Mouse (Mus musculus) midbrain, embryonic 15.5 days (tissue): ENCODE results near the gene Ly6g6f. TPM values are rescaled to one million over a fixed set of nuclear protein-coding genes. Genes with fewer than 3 reads are reported as not detected.

ENCODE experiments used
- polyA plus RNA-seq: library from polyadenylated mRNA; unstranded; fragments of >200 nt; fragmentation: Nextera tagmentation; extraction: Ambion mirVana; gene quantifications from 2 replicates; pipeline ENCODE4 v1.2.1, GENCODE M21; 2015

Ly6g6f gene
- polyA plus RNA-seq, 1 experiment from 2014 or later, result not detected

Other genes starting within 250 kb of the Ly6g6f start
- gene Stk19, start 248.7 kb downstream of the Ly6g6f start, polyA plus RNA-seq, result 41.2 and 50.4 TPM in 2 replicates
- 75.0 and 79.1 TPM in 2 replicates for gene Dxo, start 248.6 kb downstream of the Ly6g6f start, polyA plus RNA-seq
- 67.4 and 73.8 TPM in 2 replicates for gene Skiv2l, start 235.4 kb downstream of the Ly6g6f start, polyA plus RNA-seq
- gene Nelfe, start 235.2 kb downstream of the Ly6g6f start, polyA plus RNA-seq, result 76.3 and 82.3 TPM in 2 replicates
- 2.6 and 3.3 TPM in 2 replicates for gene Cfb, start 223.1 kb downstream of the Ly6g6f start, polyA plus RNA-seq
- gene Zbtb12, start 206.1 kb downstream of the Ly6g6f start, polyA plus RNA-seq, result 17.4 and 17.5 TPM in 2 replicates
- gene Gm20547, start 203.6 kb downstream of the Ly6g6f start, polyA plus RNA-seq, result 0.18 TPM in 1 of 2 replicates, not detected in the other
- gene C2, start 187.3 kb downstream of the Ly6g6f start, polyA plus RNA-seq, result 2.1 and 3.1 TPM in 2 replicates
- gene Ehmt2, start 187.1 kb downstream of the Ly6g6f start, polyA plus RNA-seq, result 113 and 119 TPM in 2 replicates
- gene Slc44a4, start 171.1 kb downstream of the Ly6g6f start, polyA plus RNA-seq, result not detected in 2 replicates
- gene Neu1, start 154.4 kb downstream of the Ly6g6f start, polyA plus RNA-seq, result 36.1 and 41.1 TPM in 2 replicates
- gene Hspa1b, start 126.4 kb downstream of the Ly6g6f start, polyA plus RNA-seq, result 0.24 and 0.31 TPM in 2 replicates
- not detected in 2 replicates for gene Gm20481, start 115.7 kb downstream of the Ly6g6f start, polyA plus RNA-seq
- 12.7 and 13.3 TPM in 2 replicates for gene Hspa1a, start 113.5 kb downstream of the Ly6g6f start, polyA plus RNA-seq
- 1.2 and 1.5 TPM in 2 replicates for gene Hspa1l, start 112.9 kb downstream of the Ly6g6f start, polyA plus RNA-seq
- gene Lsm2, start 103.7 kb downstream of the Ly6g6f start, polyA plus RNA-seq, result 103 and 111 TPM in 2 replicates
- 63.1 and 70.2 TPM in 2 replicates for gene Vars, start 84.6 kb downstream of the Ly6g6f start, polyA plus RNA-seq
- gene Vwa7, start 69.0 kb downstream of the Ly6g6f start, polyA plus RNA-seq, result 0.06 and 0.15 TPM in 2 replicates
- gene Sapcd1, start 57.6 kb downstream of the Ly6g6f start, polyA plus RNA-seq, result 2.5 and 2.7 TPM in 2 replicates
- 1.6 and 3.3 TPM in 2 replicates for gene Msh5, start 38.9 kb downstream of the Ly6g6f start, polyA plus RNA-seq
- 62.4 and 72.1 TPM in 2 replicates for gene Clic1, start 35.6 kb downstream of the Ly6g6f start, polyA plus RNA-seq
- 337 and 380 TPM in 2 replicates for gene Ddah2, start 26.6 kb downstream of the Ly6g6f start, polyA plus RNA-seq
- gene Ly6g6c, start 20.2 kb downstream of the Ly6g6f start, polyA plus RNA-seq, result 0.31 TPM in 1 of 2 replicates, not detected in the other
- gene Mpig6b, start 19.4 kb downstream of the Ly6g6f start, polyA plus RNA-seq, result 0.21 and 0.43 TPM in 2 replicates
- gene Ly6g6e, start 8.7 kb downstream of the Ly6g6f start, polyA plus RNA-seq, result 0.21 and 0.32 TPM in 2 replicates
- gene Ly6g6d, start 7.5 kb downstream of the Ly6g6f start, polyA plus RNA-seq, result 1.9 and 2.5 TPM in 2 replicates
- 105 and 113 TPM in 2 replicates for gene Abhd16a, start 3.7 kb upstream of the Ly6g6f start, polyA plus RNA-seq
- not detected in 2 replicates for gene Ly6g5c, start 22.7 kb upstream of the Ly6g6f start, polyA plus RNA-seq
- 1.1 and 2.2 TPM in 2 replicates for gene Ly6g5b, start 29.8 kb upstream of the Ly6g6f start, polyA plus RNA-seq
- 25.9 and 28.9 TPM in 2 replicates for gene Gpank1, start 35.8 kb upstream of the Ly6g6f start, polyA plus RNA-seq
- 316 and 319 TPM in 2 replicates for gene Csnk2b, start 36.4 kb upstream of the Ly6g6f start, polyA plus RNA-seq
- gene D17H6S53E, start 40.8 kb upstream of the Ly6g6f start, polyA plus RNA-seq, result 8.3 and 9.6 TPM in 2 replicates
- 0.56 and 1.4 TPM in 2 replicates for gene Apom, start 46.4 kb upstream of the Ly6g6f start, polyA plus RNA-seq
- gene Bag6, start 49.6 kb upstream of the Ly6g6f start, polyA plus RNA-seq, result 82.9 and 83.4 TPM in 2 replicates
- gene Prrc2a, start 79.3 kb upstream of the Ly6g6f start, polyA plus RNA-seq, result 188 and 203 TPM in 2 replicates
- 7.3 and 8.2 TPM in 2 replicates for gene Aif1, start 90.5 kb upstream of the Ly6g6f start, polyA plus RNA-seq
- 7.6 and 9.2 TPM in 2 replicates for gene Lst1, start 102.8 kb upstream of the Ly6g6f start, polyA plus RNA-seq
- 0.58 and 0.78 TPM in 2 replicates for gene Ltb, start 108.8 kb upstream of the Ly6g6f start, polyA plus RNA-seq
- not detected in 2 replicates for gene Tnf, start 116.4 kb upstream of the Ly6g6f start, polyA plus RNA-seq
- 0.32 and 0.69 TPM in 2 replicates for gene Lta, start 119.7 kb upstream of the Ly6g6f start, polyA plus RNA-seq
- 1.6 TPM in 1 of 2 replicates, not detected in the other for gene Gm16181, start 135.2 kb upstream of the Ly6g6f start, polyA plus RNA-seq
- 94.4 and 100 TPM in 2 replicates for gene Atp6v1g2, start 148.1 kb upstream of the Ly6g6f start, polyA plus RNA-seq
- gene Nfkbil1, start 150.2 kb upstream of the Ly6g6f start, polyA plus RNA-seq, result 11.7 and 11.8 TPM in 2 replicates
- gene Ddx39b, start 156.1 kb upstream of the Ly6g6f start, polyA plus RNA-seq, result 379 and 391 TPM in 2 replicates
- 93.4 and 105 TPM in 2 replicates for gene H2-D1, start 177.1 kb upstream of the Ly6g6f start, polyA plus RNA-seq
- gene H2-Q1, start 234.8 kb upstream of the Ly6g6f start, polyA plus RNA-seq, result 0.54 and 0.70 TPM in 2 replicates